Mouse (Mus musculus): ENCODE results near the gene Gm3376. TPM values are rescaled to one million over a fixed set of nuclear protein-coding genes. Genes with fewer than 3 reads are reported as not detected.

Gm3376 gene
- polyA plus RNA-seq (2014; fragmentation: Illumina TruSeq; extraction: RNeasy Lipid Tissue Mini Kit (QIAGEN cat#74804); ENCODE audit: low read depth, low replicate concordance): not detected

DNA sequence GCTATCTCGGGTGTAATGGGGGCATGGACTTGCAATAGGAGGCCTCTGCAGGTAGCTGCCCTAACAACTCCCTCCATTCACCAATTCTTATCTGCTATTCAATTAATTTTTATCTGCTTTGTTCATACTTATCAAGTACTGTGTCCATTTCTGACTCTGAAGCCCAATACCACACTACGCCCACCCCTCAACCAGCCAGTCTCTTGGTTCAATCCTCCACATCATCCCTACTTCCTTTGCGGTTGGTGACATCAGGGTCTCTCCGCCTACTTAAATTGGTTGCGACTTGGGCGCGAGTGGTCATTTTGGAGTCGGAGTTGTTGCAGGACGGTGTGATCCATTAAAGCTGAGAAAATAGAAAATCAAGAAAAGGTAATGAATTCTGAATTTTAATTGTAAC lies at the start of gene Gm3376:
TSS of gene Gm3376 (plus strand) at position 301 of the 400 bp plus-strand sequence.

All from kidney, adult 10 weeks (tissue).